Mouse (Mus musculus) hindbrain, embryonic 10.5 days (tissue): ENCODE measurements around the gene Bola1. TPM values are rescaled to one million over a fixed set of nuclear protein-coding genes. Genes with fewer than 3 reads are reported as not detected.
"Not testable (repeated sequence)": the region's sequence is repeated elsewhere in the genome, so short reads cannot be mapped to it uniquely, and the experiment has no call there.

Source experiments
- DNase-seq: peaks from one replicate; pipeline ENCODE4 v3.0.0-alpha.2; 2017; ENCODE audit warnings: low spot score
- H3K27ac ChIP-seq: fragments of 300-500 bp; sonication (generic); 2 replicates; pipeline ENCODE4 v1.5.1; 2016; ENCODE audit warnings: mild to moderate bottlenecking, moderate library complexity
- H3K27me3 ChIP-seq: fragments of 300-500 bp; sonication (generic); 2 replicates; pipeline ENCODE4 v1.6.1; 2016; ENCODE audit warnings: mild to moderate bottlenecking; ENCODE audit not compliant: poor library complexity, insufficient read depth, severe bottlenecking
- H3K36me3 ChIP-seq: fragments of 300-500 bp; sonication (generic); 2 replicates; pipeline ENCODE4 v1.6.1; 2016; ENCODE audit warnings: mild to moderate bottlenecking, moderate library complexity
- H3K4me1 ChIP-seq: fragments of 300-500 bp; sonication (generic); replicated peaks from 2 replicates; pipeline ENCODE4 v1.6.1; 2016; ENCODE audit warnings: mild to moderate bottlenecking
- H3K4me3 ChIP-seq: fragments of 300-500 bp; sonication (generic); 2 replicates; pipeline ENCODE4 v1.5.1; 2016; ENCODE audit warnings: mild to moderate bottlenecking, moderate library complexity
- H3K9me3 ChIP-seq: fragments of 300-500 bp; sonication (generic); 2 replicates; pipeline ENCODE4 v1.6.1; 2016; ENCODE audit warnings: mild to moderate bottlenecking, moderate library complexity
- WGBS: fragments of 180-500 bp; shearing (Covaris S2); methylation state at CpG from one replicate; pipeline ENCODE4 v1.1.7; 2016; 5-methylcytosine and 5-hydroxymethylcytosine counted together
- polyA plus RNA-seq: library from polyadenylated mRNA; unstranded; fragments of >200 nt; fragmentation: Nextera tagmentation; extraction: Ambion mirVana; gene quantifications from 2 replicates; pipeline ENCODE4 v1.2.1, GENCODE M21; 2016

Gene Bola1
- polyA plus RNA-seq, 1 experiment from 2014 or later: 90.3 TPM

DNA sequence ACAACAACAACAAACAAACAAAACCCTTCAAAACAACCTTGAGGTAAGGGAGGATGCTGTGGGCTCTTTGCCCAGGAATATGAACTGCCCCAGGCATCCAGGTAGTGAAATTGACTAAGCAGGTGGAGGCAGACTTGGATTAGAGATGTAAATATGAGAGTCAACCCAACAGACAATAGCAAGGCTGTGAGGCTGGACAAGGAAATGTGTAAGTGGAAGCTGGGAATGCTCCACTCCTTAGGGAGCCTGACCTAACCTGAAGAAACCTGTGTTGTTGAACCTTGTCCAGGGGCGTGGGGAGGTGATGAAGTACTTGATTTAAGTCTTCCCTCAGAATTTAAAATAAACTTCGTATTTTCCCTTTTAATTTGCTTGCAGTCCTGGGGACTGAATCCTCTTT is 40.6 kb downstream of the Bola1 start:
- H3K4me1 ChIP-seq: peaks cover 36% of the 10 kb centered on the region
- DNase-seq: no peak
- WGBS: 85% methylated on average over 2 of the region's 2 CpGs
- H3K27me3 ChIP-seq: no peaks in the 10 kb centered on the region
- H3K36me3 ChIP-seq: peaks cover 53% of the 10 kb centered on the region
- no peak overlapping the region for H3K4me3 ChIP-seq
- no peaks in the 10 kb centered on the region for H3K9me3 ChIP-seq
- no peak overlapping the region for H3K27ac ChIP-seq

DNA sequence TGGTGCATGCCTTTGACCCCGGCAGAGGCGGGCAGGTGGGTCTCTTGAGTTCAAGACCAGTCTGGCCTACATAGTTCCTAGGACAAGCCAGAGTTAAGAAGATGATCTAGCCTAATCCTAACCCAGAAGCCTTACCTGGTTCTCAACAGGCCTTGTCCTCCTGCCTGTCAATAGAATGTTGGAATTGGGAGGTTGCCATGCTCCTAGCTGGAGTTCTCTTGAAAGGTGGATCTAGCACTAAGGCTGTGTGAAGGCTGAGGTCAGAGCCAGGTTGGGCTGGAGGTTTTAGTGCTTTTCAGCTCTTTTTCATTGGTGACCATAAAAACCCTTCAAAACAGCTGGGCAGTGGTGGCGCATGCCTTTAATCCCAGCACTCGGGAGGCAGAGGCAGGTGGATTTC is 41.1 kb downstream of the Bola1 start:
- peaks cover 40% of the 10 kb centered on the region for H3K4me1 ChIP-seq
- H3K4me3 ChIP-seq: no peak overlapping the region
- H3K27ac ChIP-seq: no peak overlapping the region
- 90% methylated on average over 4 of the region's 4 CpGs for WGBS
- H3K36me3 ChIP-seq: peaks cover 57% of the 10 kb centered on the region
- H3K9me3 ChIP-seq: no peaks in the 10 kb centered on the region
- no peak for DNase-seq
- H3K27me3 ChIP-seq: no peaks in the 10 kb centered on the region

DNA sequence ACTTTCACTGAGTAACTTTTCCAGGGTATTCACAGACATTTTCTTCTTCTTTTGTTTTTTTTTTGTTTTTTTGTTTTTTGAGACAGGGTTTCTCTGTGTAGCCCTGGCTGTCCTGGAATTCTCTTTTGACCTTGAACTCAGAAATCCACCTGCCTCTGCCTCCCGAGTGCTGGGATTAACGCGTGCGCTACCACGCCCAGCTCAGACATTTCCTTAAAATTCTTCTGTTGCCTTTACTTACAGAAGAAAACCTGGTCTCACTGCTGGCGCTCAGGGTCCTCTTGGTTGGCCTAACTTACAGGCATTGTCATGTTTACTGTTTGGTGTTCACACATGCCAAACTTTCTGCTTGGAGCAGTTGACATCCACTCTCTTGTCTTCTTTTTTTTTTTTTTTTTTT is 44.3 kb downstream of the Bola1 start:
- Histone ChIP-seq H3K4me3 (no peak overlapping the region), H3K36me3 (peaks cover 59% of the 10 kb centered on the region)
- WGBS: 98% methylated on average over 6 of the region's 6 CpGs

DNA sequence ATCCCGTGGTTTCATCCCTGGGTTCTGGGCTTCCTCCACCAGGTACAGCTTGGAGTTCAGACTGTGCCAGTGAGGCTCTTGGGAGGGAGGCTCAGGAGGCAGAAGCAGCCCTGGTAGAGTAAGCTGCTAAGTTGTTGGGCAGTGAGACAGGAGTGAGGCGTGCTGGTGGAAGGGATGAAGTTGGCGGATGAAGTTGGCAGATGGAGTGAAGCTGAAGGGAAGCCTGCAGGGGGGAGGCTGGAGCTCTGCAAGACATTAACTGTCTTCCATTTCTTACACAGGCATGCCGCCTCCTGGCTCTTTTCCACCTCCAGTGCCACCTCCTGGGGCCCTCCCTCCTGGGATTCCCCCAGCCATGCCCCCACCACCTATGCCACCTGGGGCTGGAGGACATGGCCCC is 45.5 kb downstream of the Bola1 start:
- not testable (repeated sequence) for H3K27me3 ChIP-seq, DNase-seq, H3K9me3 ChIP-seq, H3K27ac ChIP-seq
- WGBS: 81% methylated on average over 4 of the region's 4 CpGs
- Histone ChIP-seq H3K4me1 (peaks cover 39% of the 10 kb centered on the region), H3K36me3 (peaks cover 64% of the 10 kb centered on the region), H3K4me3 (peak overlapping the region; percentile 29)

More for the DNA sequence above, 44.3 kb downstream of the Bola1 start:
- no peak for DNase-seq
- Histone ChIP-seq H3K27me3 (no peaks in the 10 kb centered on the region), H3K9me3 (no peaks in the 10 kb centered on the region), H3K4me1 (peaks cover 37% of the 10 kb centered on the region), H3K27ac (no peak overlapping the region)

GRCm38 (mm10) chr3:96173185-96173584 is 46.3 kb downstream of the Bola1 start:
- peaks cover 39% of the 10 kb centered on the region for H3K4me1 ChIP-seq
- H3K36me3 ChIP-seq: peaks cover 62% of the 10 kb centered on the region
- peak overlapping the region; percentile 95 for H3K27ac ChIP-seq
- WGBS: 39% methylated on average over 7 of the region's 7 CpGs
- no peaks in the 10 kb centered on the region for H3K9me3 ChIP-seq
- no peak for DNase-seq
- H3K4me3 ChIP-seq: peak overlapping the region; percentile 94
- H3K27me3 ChIP-seq: no peaks in the 10 kb centered on the region

- peaks cover 59% of the 10 kb centered on the region for H3K36me3 ChIP-seq
- H3K4me1 ChIP-seq: peaks cover 39% of the 10 kb centered on the region
- H3K27ac ChIP-seq: peak within 1 kb of the TSS; percentile 95
- peak; percentile 98 for DNase-seq
- peak within 1 kb of the TSS; percentile 94 for H3K4me3 ChIP-seq
- H3K9me3 ChIP-seq: no peaks in the 10 kb centered on the region
- under 1% methylated on average over 58 of the region's 58 CpGs for WGBS
- H3K27me3 ChIP-seq: no peaks in the 10 kb centered on the region
Measured at GRCm38 (mm10) chr3:96172197-96173178, 47.0 kb downstream of the Bola1 start, which contains the start of gene Sf3b4. Sf3b4 (plus strand) TSS chr3:96172332.

DNA sequence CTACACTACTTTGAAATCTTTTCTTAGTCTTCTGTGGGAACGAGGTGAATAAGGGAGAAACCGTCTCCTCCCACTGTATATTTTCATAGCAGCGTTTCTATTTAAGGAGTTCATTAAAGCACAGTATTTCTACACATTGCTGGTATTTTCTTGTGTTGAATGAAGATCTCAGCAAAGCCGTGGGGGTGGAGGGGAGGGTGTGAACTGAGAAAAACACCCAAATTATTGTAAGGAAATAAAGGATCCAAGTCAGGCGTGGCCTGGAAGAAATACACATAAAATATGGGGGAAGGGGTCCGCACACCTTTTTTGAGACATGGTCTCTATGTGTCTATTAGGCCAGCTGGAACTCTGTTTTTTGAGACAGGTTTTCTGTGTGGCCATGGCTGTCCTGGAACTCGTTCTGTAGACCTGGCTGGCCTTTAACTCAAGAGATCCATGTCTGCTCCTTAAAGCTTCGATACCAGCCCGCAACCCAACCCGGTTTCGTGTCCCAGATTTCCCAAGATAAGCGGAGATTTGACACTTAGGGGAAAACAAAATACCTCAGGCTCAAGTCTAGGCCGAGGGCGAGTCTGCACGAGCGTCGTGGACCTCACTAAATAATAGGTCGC is 47.8 kb downstream of the Bola1 start:
- H3K27ac ChIP-seq: peak overlapping the region; percentile 95
- DNase-seq: no peak
- H3K36me3 ChIP-seq: peaks cover 52% of the 10 kb centered on the region
- peak overlapping the region; percentile 94 for H3K4me3 ChIP-seq
- 25% methylated on average over 18 of the region's 18 CpGs for WGBS
- H3K4me1 ChIP-seq: peaks cover 39% of the 10 kb centered on the region
- H3K9me3 ChIP-seq: no peaks in the 10 kb centered on the region
- no peaks in the 10 kb centered on the region for H3K27me3 ChIP-seq

DNA sequence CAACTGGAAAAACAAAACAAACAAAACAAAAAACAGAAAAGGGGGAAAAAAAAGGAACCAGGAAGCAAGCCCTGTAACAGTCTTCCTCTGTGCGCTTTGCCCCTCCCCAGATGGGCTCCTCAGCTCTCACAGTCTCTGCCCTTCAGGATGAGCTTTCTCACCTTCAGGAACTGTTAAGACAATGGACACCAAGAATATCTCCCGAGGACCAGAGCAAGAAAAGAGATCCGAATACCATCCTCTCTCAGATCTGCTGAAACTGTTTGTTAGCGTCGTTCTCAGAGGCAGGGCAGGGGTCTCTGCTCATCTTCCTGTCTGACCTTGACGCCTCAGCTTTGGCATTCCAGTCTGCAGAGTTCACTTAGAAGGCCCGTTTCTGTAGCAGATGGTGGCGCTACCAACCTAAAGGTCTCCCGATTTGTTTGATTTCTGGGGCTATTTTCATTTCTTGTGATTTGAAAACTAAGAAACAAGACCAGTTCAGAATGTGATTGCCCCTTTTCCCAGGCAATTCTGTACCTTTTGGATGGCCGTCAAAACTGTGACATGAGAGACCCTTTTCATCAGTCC is 48.4 kb downstream of the Bola1 start:
- Histone ChIP-seq H3K9me3 (no peaks in the 10 kb centered on the region), H3K4me1 (peaks cover 39% of the 10 kb centered on the region), H3K27me3 (no peaks in the 10 kb centered on the region), H3K36me3 (peaks cover 46% of the 10 kb centered on the region), H3K4me3 (peak overlapping the region; percentile 94), H3K27ac (peak overlapping the region; percentile 95)
- 77% methylated on average over 10 of the region's 10 CpGs for WGBS
- DNase-seq: no peak

GRCm38 (mm10) chr3:96170276-96170675 is 49.2 kb downstream of the Bola1 start:
- DNase-seq: no peak
- 0 out of 2 replicates have a peak overlapping the region, but pooled peaks have one; percentile 95 for H3K27ac ChIP-seq
- WGBS: 93% methylated on average over 4 of the region's 4 CpGs
- no peaks in the 10 kb centered on the region for H3K9me3 ChIP-seq
- peaks cover 39% of the 10 kb centered on the region for H3K36me3 ChIP-seq
- H3K27me3 ChIP-seq: no peaks in the 10 kb centered on the region
- peak overlapping the region; percentile 94; the same call in 1 of the 2 replicates for H3K4me3 ChIP-seq
- H3K4me1 ChIP-seq: peaks cover 39% of the 10 kb centered on the region

DNA sequence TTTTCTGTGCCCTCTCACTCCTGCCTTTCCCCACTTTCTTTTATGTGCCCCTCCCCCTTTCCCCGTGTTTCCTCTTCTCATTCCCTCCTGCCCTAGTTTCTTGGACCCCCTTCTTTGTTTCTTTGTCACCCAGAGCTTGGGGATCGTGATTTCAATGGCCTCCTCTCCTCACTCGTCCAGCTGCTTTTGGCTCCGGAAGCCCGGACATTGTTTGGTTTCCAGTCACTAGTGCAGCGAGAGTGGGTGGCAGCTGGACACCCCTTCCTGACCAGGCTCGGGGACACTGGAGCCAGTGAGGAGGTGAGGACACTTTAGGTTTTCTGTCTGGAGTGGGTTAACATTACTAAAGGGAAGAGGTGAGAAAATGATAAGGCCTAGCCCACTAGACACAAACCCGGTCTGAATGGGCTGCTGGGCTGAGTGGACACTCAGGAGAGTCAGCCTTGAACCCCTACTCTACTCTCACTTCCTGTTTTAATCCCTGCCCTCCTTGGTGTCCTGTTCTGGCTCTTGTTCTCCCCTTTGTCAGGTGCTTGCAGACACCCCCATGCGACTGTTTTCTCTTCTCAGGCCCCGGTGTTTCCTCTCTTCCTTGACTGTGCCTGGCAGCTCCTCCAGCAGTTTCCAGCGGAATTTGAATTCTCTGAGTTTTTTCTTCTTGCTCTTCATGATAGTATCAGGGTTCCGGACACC is 50.9 kb downstream of the Bola1 start:
- H3K27me3 ChIP-seq: no peaks in the 10 kb centered on the region
- DNase-seq: no peak
- no peak overlapping the region; the same call in 1 of the 2 replicates for H3K27ac ChIP-seq
- no peaks in the 10 kb centered on the region for H3K9me3 ChIP-seq
- peaks cover 26% of the 10 kb centered on the region for H3K4me1 ChIP-seq
- 74% methylated on average over 12 of the region's 12 CpGs for WGBS
- H3K36me3 ChIP-seq: peaks cover 22% of the 10 kb centered on the region
- H3K4me3 ChIP-seq: no peak overlapping the region

DNA sequence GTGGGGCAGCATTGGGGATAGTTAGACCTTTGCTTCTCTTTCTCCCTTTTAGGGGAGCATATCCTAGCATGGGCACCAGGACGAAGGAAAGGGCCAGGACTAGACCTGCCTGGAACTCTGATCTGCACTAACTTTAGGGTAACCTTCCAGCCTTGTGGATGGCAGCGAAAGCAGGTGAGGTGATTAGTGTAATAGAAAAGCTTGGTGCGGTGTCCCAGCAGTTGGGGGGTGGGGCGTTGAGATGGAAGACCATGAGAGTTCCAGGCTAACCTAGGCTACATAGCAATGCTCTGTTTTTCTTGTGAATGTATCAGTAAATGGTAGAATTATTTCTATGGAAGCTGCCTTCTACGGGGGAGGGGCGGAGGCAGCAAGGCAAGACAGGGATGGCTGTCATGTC is 56.5 kb downstream of the Bola1 start:
- Histone ChIP-seq H3K36me3 (peaks cover 3% of the 10 kb centered on the region; the same call in 1 of the 2 replicates), H3K4me3 (no peak overlapping the region), H3K27ac (no peak overlapping the region), H3K27me3 (no peaks in the 10 kb centered on the region), H3K9me3 (no peaks in the 10 kb centered on the region), H3K4me1 (peaks cover 29% of the 10 kb centered on the region)
- no peak for DNase-seq
- WGBS: 93% methylated on average over 6 of the region's 6 CpGs
